Mouse (Mus musculus) CH12.LX (cell line): Measurements from ENCODE around the gene Csmd2.

Source experiments
- BHLHE40 ChIP-seq: IDR thresholded peaks from 2 replicates; pipeline ENCODE4 v1.6.1; 2011; ENCODE audit warnings: mild to moderate bottlenecking, low read depth, low read length, improper control_type of control experiment
- CHD1 ChIP-seq: IDR thresholded peaks from 2 replicates; pipeline ENCODE4 v1.6.1; 2012; ENCODE audit warnings: low read depth, low read length, improper control_type of control experiment, inconsistent platforms
- CTCF ChIP-seq, 2 experiments: IDR thresholded peaks in 1 of 2; conservative IDR thresholded peaks in 1 of 2; 2 replicates each; pipeline ENCODE4 v1.5.1; 2011 to 2012; ENCODE audit warnings: low read depth in 2 of 2, low read length in 2 of 2, improper control_type of control experiment in 1 of 2, inconsistent platforms in 1 of 2, mild to moderate bottlenecking in 1 of 2, moderate library complexity in 1 of 2
- EP300 ChIP-seq: IDR thresholded peaks from 2 replicates; pipeline ENCODE4 v1.6.1; 2011; ENCODE audit warnings: low read length, improper control_type of control experiment
- UBTF ChIP-seq: IDR thresholded peaks from 2 replicates; pipeline ENCODE4 v1.6.1; 2012; ENCODE audit warnings: low read depth, mild to moderate bottlenecking, inconsistent platforms, low read length, improper control_type of control experiment, moderate library complexity
- ZNF384 ChIP-seq: IDR thresholded peaks from 2 replicates; pipeline ENCODE4 v1.6.1; 2012; ENCODE audit warnings: low read depth, low read length, improper control_type of control experiment, inconsistent platforms

GRCm38 (mm10) chr4:128152066-128152465 lies 164.4 kb downstream of the Csmd2 start:
- TF ChIP-seq UBTF (no peak), EP300 (no peak), CTCF (conservative IDR thresholded peaks at IDR 0.05 in 1 of 2, IDR thresholded peaks at IDR 0.05 in 1 of 2; ENCODE audit: low read depth in 2 of 2, low read length in 2 of 2) (no peak), ZNF384 (no peak), BHLHE40 (no peak), CHD1 (no peak)
